Mouse (Mus musculus): ENCODE measurements around the gene Hyou1.
"Not testable (repeated sequence)": the region's sequence is repeated elsewhere in the genome, so short reads cannot be mapped to it uniquely, and the experiment has no call there.

The Hyou1 gene

GRCm38 (mm10) chr9:44379054-44379834 lies at the start of gene Hyou1:
Hyou1 (plus strand) TSS chr9:44379490.
- peak; percentile 99 for DNase-seq

- no peak for DNase-seq
Observed at GRCm38 (mm10) chr9:44330736-44331135, 48.6 kb upstream of the Hyou1 start.

GRCm38 (mm10) chr9:44332918-44333638 lies 46.2 kb upstream of the Hyou1 start:
- DNase-seq, result no peak

- DNase-seq, result peak; percentile 99
Observed at GRCm38 (mm10) chr9:44334396-44335330, 44.6 kb upstream of the Hyou1 start, which contains the start of gene H2afx. H2afx (plus strand) TSS chr9:44334694.

GRCm38 (mm10) chr9:44335331-44336092 lies 43.8 kb upstream of the Hyou1 start:
- DNase-seq, result peak; percentile 33

- DNase-seq, result no peak
Observed at GRCm38 (mm10) chr9:44336093-44336406, 43.2 kb upstream of the Hyou1 start.

- DNase-seq, result not testable (repeated sequence)
Observed at GRCm38 (mm10) chr9:44336513-44336912, 42.8 kb upstream of the Hyou1 start.

GRCm38 (mm10) chr9:44336964-44337363 lies 42.3 kb upstream of the Hyou1 start:
- DNase-seq, result no peak

- DNase-seq, result no peak
Observed at GRCm38 (mm10) chr9:44337436-44338169, 41.7 kb upstream of the Hyou1 start.

- DNase-seq, result no peak
Observed at GRCm38 (mm10) chr9:44338574-44338973, 40.7 kb upstream of the Hyou1 start.

- no peak for DNase-seq
Observed at GRCm38 (mm10) chr9:44341487-44341886, 37.8 kb upstream of the Hyou1 start.

GRCm38 (mm10) chr9:44342173-44342572 lies 37.1 kb upstream of the Hyou1 start:
- no peak for DNase-seq

GRCm38 (mm10) chr9:44342605-44343004 lies 36.7 kb upstream of the Hyou1 start:
- no peak for DNase-seq

- no peak for DNase-seq
Observed at GRCm38 (mm10) chr9:44343290-44343689, 36.0 kb upstream of the Hyou1 start.

GRCm38 (mm10) chr9:44343781-44344421 lies 35.4 kb upstream of the Hyou1 start, which contains the start of gene Hmbs:
Hmbs (minus strand) TSS chr9:44344228.
- DNase-seq, result peak; percentile 93

- peak; percentile 31 for DNase-seq
Observed at GRCm38 (mm10) chr9:44345570-44346433, 33.5 kb upstream of the Hyou1 start.

GRCm38 (mm10) chr9:44347166-44347565 lies 32.1 kb upstream of the Hyou1 start:
- DNase-seq, result no peak

- no peak for DNase-seq
Observed at GRCm38 (mm10) chr9:44347621-44348020, 31.7 kb upstream of the Hyou1 start.

- DNase-seq, result no peak
Observed at GRCm38 (mm10) chr9:44348546-44348945, 30.7 kb upstream of the Hyou1 start.

GRCm38 (mm10) chr9:44351396-44351795 lies 27.9 kb upstream of the Hyou1 start:
- DNase-seq, result peak; percentile 25

Measured in right cerebral cortex, adult 18-20 months (tissue).